Comparison of ENCODE assay signal across 23 mouse cellular contexts in genomic region chr14:22017011-22017410, GRCm38 (mm10). TPM values are rescaled to one million over a fixed set of nuclear protein-coding genes. Genes with fewer than 3 reads are reported as not detected.
"Had no signal": no experiment of that assay in that cellular context is flagged by ENCODE, and none has a peak within 500 bp of the region (broad histone marks: within the 10 kb centered on the region; RNA-seq: fewer than 3 reads in every experiment).

No protein-coding gene starts in this region.

- H3K36me3 ChIP-seq: heart, embryonic 10.5 days; heart, embryonic 12.5 days; hindbrain, embryonic 13.5 days; hindbrain, embryonic 15.5 days; kidney, embryonic 15.5 days; limb, embryonic 10.5 days; limb, embryonic 12.5 days had no signal

- H3K27ac ChIP-seq: heart, embryonic 10.5 days; hindbrain, embryonic 13.5 days; hindbrain, embryonic 15.5 days; hindbrain, postnatal 0 days; kidney, embryonic 15.5 days; kidney, postnatal 0 days; layer of hippocampus, adult 2 months; left cerebral cortex, adult 2 months; limb, embryonic 10.5 days; limb, embryonic 12.5 days had no signal

- ATAC-seq: forebrain, postnatal 0 days; hindbrain, postnatal 0 days; intestine, embryonic 16.5 days had no signal

- H3K9ac ChIP-seq: forebrain, postnatal 0 days; heart, embryonic 12.5 days; hindbrain, embryonic 13.5 days; hindbrain, embryonic 15.5 days; kidney, embryonic 15.5 days; limb, embryonic 12.5 days had no signal

- H3K9me3 ChIP-seq: heart, embryonic 10.5 days; heart, embryonic 12.5 days; hindbrain, embryonic 13.5 days; hindbrain, embryonic 15.5 days; kidney, embryonic 15.5 days; limb, embryonic 10.5 days; limb, embryonic 12.5 days had no signal

- DNase-seq: forebrain, postnatal 0 days; gastrocnemius, postnatal 14 days; gastrocnemius, postnatal 36 days; heart, adult 18-20 months; heart, postnatal 10 days; heart, postnatal 4 days; kidney, adult 11 months; kidney, adult 2 months; kidney, adult 9 months; kidney, postnatal 14 days; kidney, postnatal 36 days had no signal

- H3K4me3 ChIP-seq: heart, embryonic 10.5 days; heart, embryonic 12.5 days; hindbrain, embryonic 13.5 days; hindbrain, embryonic 15.5 days; kidney, embryonic 15.5 days; layer of hippocampus, adult 2 months; left cerebral cortex, adult 2 months; limb, embryonic 10.5 days; limb, embryonic 12.5 days had no signal

- H3K4me2 ChIP-seq: heart, embryonic 12.5 days; hindbrain, embryonic 13.5 days; hindbrain, embryonic 15.5 days; kidney, embryonic 15.5 days; limb, embryonic 12.5 days had no signal

RNA-seq across cellular contexts. Expression of gene Lrmda, which starts 2.5 kb away (rescaled TPM):
- total RNA-seq: forebrain, postnatal 0 days had no signal
